Mouse (Mus musculus) embryonic facial prominence, embryonic 13.5 days (tissue): Measurements from ENCODE around the gene Ccnb1. TPM values are rescaled to one million over a fixed set of nuclear protein-coding genes. Genes with fewer than 3 reads are reported as not detected.
"Not testable (repeated sequence)": the region's sequence is repeated elsewhere in the genome, so short reads cannot be mapped to it uniquely, and the experiment has no call there.

ENCODE experiments used
- ATAC-seq: fragments of 200-750 bp; cut with Nextera tagmentation; 2 replicates; pipeline ENCODE4 v1.8.0; 2017; ENCODE audit warnings: low read depth; ENCODE audit not compliant: insufficient number of reproducible peaks, insufficient read depth, low FRiP score, low TSS enrichment
- H3K27ac ChIP-seq: fragments of 300-500 bp; sonication (generic); 2 replicates; pipeline ENCODE4 v1.5.1; 2015; ENCODE audit warnings: moderate library complexity, mild to moderate bottlenecking, inconsistent platforms
- H3K27me3 ChIP-seq: fragments of 300-500 bp; sonication (generic); 2 replicates; pipeline ENCODE4 v1.6.1; 2015; ENCODE audit warnings: mild to moderate bottlenecking, inconsistent platforms
- H3K36me3 ChIP-seq: fragments of 300-500 bp; sonication (generic); 2 replicates; pipeline ENCODE4 v1.6.1; 2015; ENCODE audit warnings: mild to moderate bottlenecking, inconsistent platforms
- H3K4me1 ChIP-seq: fragments of 300-500 bp; sonication (generic); 2 replicates; pipeline ENCODE4 v1.6.1; 2015; ENCODE audit warnings: inconsistent platforms
- H3K4me2 ChIP-seq: fragments of 300-500 bp; sonication (generic); 2 replicates; pipeline ENCODE4 v1.6.1; 2015; ENCODE audit warnings: moderate library complexity, mild to moderate bottlenecking, inconsistent platforms
- H3K4me3 ChIP-seq: fragments of 300-500 bp; sonication (generic); 2 replicates; pipeline ENCODE4 v1.5.1; 2015; ENCODE audit warnings: mild to moderate bottlenecking, inconsistent platforms
- H3K9ac ChIP-seq: fragments of 300-500 bp; sonication (generic); 2 replicates; pipeline ENCODE4 v1.6.1; 2015; ENCODE audit warnings: mild to moderate bottlenecking, inconsistent platforms
- H3K9me3 ChIP-seq: fragments of 300-500 bp; sonication (generic); 2 replicates; pipeline ENCODE4 v1.6.1; 2016; ENCODE audit warnings: inconsistent platforms
- WGBS: fragments of 180-500 bp; shearing (Covaris S2); methylation state at CpG from one replicate; pipeline ENCODE4 v1.1.7; 2015; ENCODE audit warnings: mixed read lengths; 5-methylcytosine and 5-hydroxymethylcytosine counted together
- polyA plus RNA-seq: library from polyadenylated mRNA; unstranded; fragments of >200 nt; fragmentation: Nextera tagmentation; extraction: Ambion mirVana; gene quantifications from 2 replicates; pipeline ENCODE4 v1.2.1, GENCODE M21; 2015

Gene Ccnb1
- polyA plus RNA-seq, 1 experiment from 2014 or later = 232 TPM

GRCm38 (mm10) chr13:100805776-100806175, 19.4 kb upstream of the Ccnb1 start:
- 96% methylated on average over 3 of the region's 3 CpGs for WGBS
- peaks cover 78% of the 10 kb centered on the region for H3K36me3 ChIP-seq
- no peak overlapping the region for H3K27ac ChIP-seq
- no peaks in the 10 kb centered on the region for H3K4me1 ChIP-seq
- H3K9ac ChIP-seq = no peak overlapping the region
- ATAC-seq = no peak
- no peak overlapping the region for H3K4me2 ChIP-seq
- no peaks in the 10 kb centered on the region for H3K27me3 ChIP-seq
- no peak overlapping the region for H3K4me3 ChIP-seq
- H3K9me3 ChIP-seq = no peaks in the 10 kb centered on the region

- no peak overlapping the region for H3K4me2 ChIP-seq
- H3K36me3 ChIP-seq = peaks cover 20% of the 10 kb centered on the region
- WGBS = 91% methylated on average over 6 of the region's 6 CpGs
- H3K4me1 ChIP-seq = no peaks in the 10 kb centered on the region
- no peaks in the 10 kb centered on the region for H3K27me3 ChIP-seq
- H3K27ac ChIP-seq = no peak overlapping the region
- H3K9me3 ChIP-seq = no peaks in the 10 kb centered on the region
- H3K4me3 ChIP-seq = no peak overlapping the region
- ATAC-seq = no peak
- H3K9ac ChIP-seq = no peak overlapping the region
These were observed 10.8 kb upstream of the Ccnb1 start for GRCm38 (mm10) chr13:100797171-100797570.

DNA sequence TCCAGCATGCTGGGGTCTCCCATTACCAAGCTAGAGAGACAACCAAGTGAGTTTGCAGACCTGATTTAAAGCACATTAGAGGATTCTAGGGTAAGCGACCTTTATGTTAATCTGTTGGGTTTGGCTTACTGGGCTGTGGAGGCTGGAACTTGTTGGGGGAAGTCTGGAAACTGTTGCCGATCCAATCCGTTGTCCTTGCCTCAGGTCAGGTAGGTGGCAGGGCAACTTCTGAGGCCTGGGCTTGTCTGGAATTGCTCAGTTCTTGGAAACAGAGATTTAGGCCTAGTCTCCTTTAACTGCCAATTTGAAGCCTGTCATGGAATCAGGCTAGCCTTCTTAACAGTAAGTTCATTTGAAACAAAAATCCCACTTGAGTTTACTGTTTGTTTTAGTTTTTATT, 2.7 kb upstream of the Ccnb1 start:
- no peak for ATAC-seq
- no peaks in the 10 kb centered on the region for H3K36me3 ChIP-seq
- H3K27ac ChIP-seq = no peak overlapping the region
- no peak overlapping the region for H3K9ac ChIP-seq
- H3K4me1 ChIP-seq = peaks cover 14% of the 10 kb centered on the region
- no peaks in the 10 kb centered on the region for H3K9me3 ChIP-seq
- H3K4me3 ChIP-seq = no peak overlapping the region
- H3K4me2 ChIP-seq = no peak overlapping the region
- WGBS = 70% methylated on average over 3 of the region's 3 CpGs
- no peaks in the 10 kb centered on the region for H3K27me3 ChIP-seq

DNA sequence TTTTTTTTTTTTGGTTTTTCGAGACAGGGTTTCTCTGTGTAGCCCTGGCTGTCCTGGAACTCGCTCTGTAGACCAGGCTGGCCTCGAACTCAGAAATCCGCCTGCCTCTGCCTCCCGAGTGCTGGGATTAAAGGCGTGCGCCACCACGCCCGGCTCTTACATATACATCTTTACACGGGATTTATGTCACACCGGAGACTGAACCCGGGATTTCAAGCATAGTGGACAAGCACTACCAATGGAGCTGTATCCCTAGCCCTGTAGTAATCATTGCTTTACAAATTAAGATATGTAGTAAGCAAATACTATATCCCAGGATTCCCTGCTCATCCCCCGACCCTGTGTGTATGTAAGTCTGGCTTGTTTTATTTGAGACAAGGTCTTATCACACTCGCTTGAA, 1.7 kb upstream of the Ccnb1 start:
- not testable (repeated sequence) for H3K9ac ChIP-seq, H3K9me3 ChIP-seq, H3K4me3 ChIP-seq, ATAC-seq, H3K27me3 ChIP-seq, H3K4me2 ChIP-seq, H3K27ac ChIP-seq, H3K36me3 ChIP-seq
- peaks cover 22% of the 10 kb centered on the region for H3K4me1 ChIP-seq
- WGBS = 93% methylated on average over 13 of the region's 14 CpGs

- no peak for ATAC-seq
- Histone ChIP-seq H3K4me1 (peaks cover 22% of the 10 kb centered on the region), H3K4me2 (no peak overlapping the region), H3K4me3 (no peak overlapping the region), H3K36me3 (peaks cover 10% of the 10 kb centered on the region), H3K9ac (no peak overlapping the region), H3K27me3 (no peaks in the 10 kb centered on the region), H3K27ac (no peak overlapping the region), H3K9me3 (no peaks in the 10 kb centered on the region)
- WGBS = 66% methylated on average over 6 of the region's 6 CpGs
These were observed 1.1 kb upstream of the Ccnb1 start for GRCm38 (mm10) chr13:100787316-100788010.

DNA sequence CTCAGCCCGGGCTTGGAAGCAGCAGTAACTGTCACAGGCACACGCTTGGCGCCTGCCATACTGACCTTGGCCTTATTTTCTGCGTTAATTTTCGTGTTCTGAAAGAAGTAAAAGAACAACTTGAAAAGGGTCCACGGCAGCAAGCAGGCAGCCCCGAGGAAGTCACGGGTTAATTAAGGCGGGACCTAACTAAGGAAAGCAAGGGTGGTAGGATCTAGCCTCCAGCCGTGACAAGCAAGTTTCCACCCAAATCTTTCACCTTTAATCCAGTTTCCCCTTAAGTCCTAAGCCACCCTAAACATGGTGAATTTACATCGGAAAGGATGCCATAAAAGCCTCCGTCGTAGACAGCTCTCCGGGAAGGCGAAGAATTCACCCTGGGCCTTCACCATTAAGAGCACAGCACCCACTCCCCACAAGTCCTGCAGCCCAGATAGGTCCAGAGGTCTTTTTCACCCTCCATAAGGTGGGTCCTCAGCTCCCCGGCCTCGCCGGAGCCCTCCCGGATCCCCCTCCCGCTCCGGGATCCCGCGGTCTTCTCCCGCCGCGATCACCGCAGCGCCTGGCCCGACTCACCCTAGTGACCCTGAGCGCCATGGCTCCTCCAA, 460 bp downstream of the Ccnb1 start:
- H3K4me2 ChIP-seq = peak overlapping the region; percentile 84
- H3K4me3 ChIP-seq = peak overlapping the region; percentile 87
- peaks cover 22% of the 10 kb centered on the region for H3K4me1 ChIP-seq
- peak; percentile 33; the same call in 1 of the 2 replicates for ATAC-seq
- H3K27me3 ChIP-seq = no peaks in the 10 kb centered on the region
- no peaks in the 10 kb centered on the region for H3K9me3 ChIP-seq
- WGBS = under 1% methylated on average over 30 of the region's 30 CpGs
- H3K9ac ChIP-seq = peak overlapping the region; percentile 90
- H3K36me3 ChIP-seq = peaks cover 24% of the 10 kb centered on the region
- peak overlapping the region; percentile 57; the same call in 1 of the 2 replicates for H3K27ac ChIP-seq

GRCm38 (mm10) chr13:100777491-100777890, 8.9 kb downstream of the Ccnb1 start:
- Histone ChIP-seq H3K4me1 (peaks cover 18% of the 10 kb centered on the region), H3K27ac (no peak overlapping the region), H3K4me2 (no peak overlapping the region), H3K9ac (no peak overlapping the region), H3K9me3 (no peaks in the 10 kb centered on the region), H3K27me3 (no peaks in the 10 kb centered on the region), H3K36me3 (peaks cover 25% of the 10 kb centered on the region), H3K4me3 (no peak overlapping the region)
- ATAC-seq = no peak
- 81% methylated on average over 3 of the region's 3 CpGs for WGBS

GRCm38 (mm10) chr13:100776710-100777109, 9.7 kb downstream of the Ccnb1 start:
- WGBS = 62% methylated on average over 6 of the region's 6 CpGs
- no peak for ATAC-seq
- no peak overlapping the region for H3K27ac ChIP-seq
- no peaks in the 10 kb centered on the region for H3K27me3 ChIP-seq
- peaks cover 25% of the 10 kb centered on the region for H3K36me3 ChIP-seq
- H3K4me3 ChIP-seq = no peak overlapping the region
- H3K9ac ChIP-seq = 0 out of 2 replicates have a peak overlapping the region, but pooled peaks have one; percentile 87
- peak overlapping the region; percentile 97; the same call in 1 of the 2 replicates for H3K4me2 ChIP-seq
- H3K4me1 ChIP-seq = peaks cover 18% of the 10 kb centered on the region
- no peaks in the 10 kb centered on the region for H3K9me3 ChIP-seq

GRCm38 (mm10) chr13:100776056-100776419, 10.3 kb downstream of the Ccnb1 start:
- Histone ChIP-seq H3K27ac (0 out of 2 replicates have a peak overlapping the region, but pooled peaks have one; percentile 35), H3K4me1 (peaks cover 18% of the 10 kb centered on the region), H3K4me2 (peak overlapping the region; percentile 97), H3K27me3 (no peaks in the 10 kb centered on the region), H3K36me3 (peaks cover 25% of the 10 kb centered on the region), H3K4me3 (peak overlapping the region; percentile 91), H3K9me3 (no peaks in the 10 kb centered on the region), H3K9ac (peak overlapping the region; percentile 87)
- ATAC-seq = no peak
- 13% methylated on average over 8 of the region's 8 CpGs for WGBS

GRCm38 (mm10) chr13:100775252-100776055, 10.9 kb downstream of the Ccnb1 start, which contains the start of gene Cenph:
TSS of gene Cenph (minus strand) at chr13:100775899.
- Histone ChIP-seq H3K36me3 (peaks cover 26% of the 10 kb centered on the region), H3K9ac (peak within 1 kb of the TSS; percentile 87), H3K27ac (0 out of 2 replicates have a peak within 1 kb of the TSS, but pooled peaks have one; percentile 35), H3K9me3 (no peaks in the 10 kb centered on the region), H3K4me1 (peaks cover 18% of the 10 kb centered on the region), H3K4me3 (peak within 1 kb of the TSS; percentile 91), H3K27me3 (no peaks in the 10 kb centered on the region), H3K4me2 (peak within 1 kb of the TSS; percentile 97)
- ATAC-seq = peak; percentile 87
- under 1% methylated on average over 46 of the region's 46 CpGs for WGBS

DNA sequence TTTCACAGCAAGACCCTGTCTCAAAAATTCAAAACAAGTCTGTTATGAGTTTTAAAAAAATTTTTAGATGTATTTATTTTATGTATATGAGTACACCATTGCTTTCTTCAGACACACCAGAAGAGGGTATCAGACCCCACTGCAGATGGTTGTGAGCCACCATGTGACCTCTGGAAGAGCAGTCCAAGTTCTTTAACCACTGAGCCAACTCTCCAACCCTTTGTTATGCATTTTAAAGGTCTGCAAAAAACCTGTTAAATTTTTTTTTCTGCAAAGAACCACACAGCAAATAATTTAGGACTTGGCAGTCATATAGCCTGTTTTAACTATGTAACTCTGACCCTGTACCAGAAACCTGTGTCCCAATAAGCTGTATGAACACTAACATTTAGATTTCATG, 11.7 kb downstream of the Ccnb1 start:
- no peak for ATAC-seq
- H3K9ac ChIP-seq = peak overlapping the region; percentile 87
- H3K27ac ChIP-seq = no peak overlapping the region

More for the DNA sequence above, 11.7 kb downstream of the Ccnb1 start:
- Histone ChIP-seq H3K4me2 (peak overlapping the region; percentile 97), H3K36me3 (peaks cover 29% of the 10 kb centered on the region), H3K4me1 (peaks cover 18% of the 10 kb centered on the region), H3K4me3 (peak overlapping the region; percentile 91), H3K27me3 (no peaks in the 10 kb centered on the region), H3K9me3 (no peaks in the 10 kb centered on the region)
